Mouse (Mus musculus) brain, embryonic 14.5 days (tissue): ENCODE results near the gene Abraxas1.

Source experiments
- CTCF ChIP-seq: fragments of 200-500 bp; IDR thresholded peaks from 2 replicates; pipeline ENCODE4 v1.5.1; 2012; ENCODE audit warnings: inconsistent platforms, mild to moderate bottlenecking, moderate library complexity, borderline replicate concordance; ENCODE audit not compliant: insufficient read depth, insufficient read length; ENCODE audit errors: extremely low read depth
- POLR2A ChIP-seq: fragments of 200-500 bp; IDR thresholded peaks from 2 replicates; pipeline ENCODE4 v1.6.1; 2012; ENCODE audit warnings: mild to moderate bottlenecking, inconsistent platforms, borderline replicate concordance; ENCODE audit not compliant: poor library complexity, insufficient read depth, insufficient read length, severe bottlenecking; ENCODE audit errors: extremely low read depth

- TF ChIP-seq CTCF (no peak), POLR2A (no peak)
Measured at GRCm38 (mm10) chr5:100760049-100760663, 60.6 kb downstream of the Abraxas1 start.
